Mouse (Mus musculus): Measurements from ENCODE around the gene Cbx4. TPM values are rescaled to one million over a fixed set of nuclear protein-coding genes. Genes with fewer than 3 reads are reported as not detected.

Gene Cbx4
- total and polyA plus RNA-seq, 3 experiments: 4.7 to 12.3 (median 8.1) TPM

- Histone ChIP-seq H3K9ac (ENCODE audit: low read depth, low read length) (no peak overlapping the region), H3K36me3 (ENCODE audit: control insufficient read depth, insufficient read depth, low read length) (no peaks in the 10 kb centered on the region), H3K79me2 (replicated peaks; ENCODE audit: control insufficient read depth, insufficient read depth, low read length) (no peaks in the 10 kb centered on the region; the same call in 1 of the 2 replicates), H3K27me3 (ENCODE audit: control insufficient read depth, insufficient read depth, low read length) (no peaks in the 10 kb centered on the region), H3K27ac (no peak overlapping the region), H3K4me1 (ENCODE audit: control insufficient read depth, insufficient read depth, low read length) (peaks cover 8% of the 10 kb centered on the region), H3K4me3 (no peak overlapping the region)
- WGBS: 77% methylated on average over 33 of the region's 33 CpGs
- TF ChIP-seq POLR2A (IDR thresholded peaks at IDR 0.05; ENCODE audit: insufficient read depth, low read depth, low read length): no peak
- no peak for TF ChIP-seq CTCF (IDR thresholded peaks at IDR 0.05)
- no peak for TF ChIP-seq EP300 (IDR thresholded peaks at IDR 0.05; ENCODE audit: insufficient read depth, low read depth, low read length)
- intact Hi-C loops (cut with DNase I): no loop called here
- no peak for DNase-seq
Observed at GRCm38 (mm10) chr11:119080461-119081147, 5.4 kb downstream of the Cbx4 start.

DNA sequence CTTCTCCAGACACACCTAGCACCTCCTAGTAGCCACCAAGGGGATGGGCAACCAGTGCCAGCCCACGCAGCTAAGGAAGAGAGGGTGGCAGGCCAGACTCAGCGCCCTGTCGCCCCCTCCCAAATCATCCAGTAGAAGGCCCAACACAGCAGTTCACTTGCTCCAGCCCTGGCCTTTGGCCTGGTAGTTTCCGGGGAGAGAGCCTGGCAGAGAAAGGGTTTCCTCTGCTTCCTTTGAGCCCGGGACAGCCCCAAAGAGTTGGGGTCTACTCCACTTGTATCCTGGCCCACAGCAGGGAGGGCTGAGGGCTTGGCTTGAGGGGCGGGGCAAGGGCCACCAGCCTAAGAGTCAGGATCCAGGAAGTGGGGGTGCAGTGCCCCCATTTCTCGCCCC, 6.6 kb downstream of the Cbx4 start:
- Histone ChIP-seq H3K9ac (ENCODE audit: low read depth, low read length) (peak overlapping the region; percentile 3; the same call in 1 of the 2 replicates), H3K79me2 (replicated peaks; ENCODE audit: control insufficient read depth, insufficient read depth, low read length) (no peaks in the 10 kb centered on the region; the same call in 1 of the 2 replicates), H3K4me1 (ENCODE audit: control insufficient read depth, insufficient read depth, low read length) (peaks cover 8% of the 10 kb centered on the region), H3K27me3 (ENCODE audit: control insufficient read depth, insufficient read depth, low read length) (no peaks in the 10 kb centered on the region), H3K36me3 (ENCODE audit: control insufficient read depth, insufficient read depth, low read length) (no peaks in the 10 kb centered on the region), H3K4me3 (no peak overlapping the region), H3K27ac (peak overlapping the region; percentile 23; the same call in 1 of the 2 replicates)
- WGBS: 54% methylated on average over 7 of the region's 7 CpGs
- TF ChIP-seq POLR2A (IDR thresholded peaks at IDR 0.05; ENCODE audit: insufficient read depth, low read depth, low read length) (no peak), EP300 (IDR thresholded peaks at IDR 0.05; ENCODE audit: insufficient read depth, low read depth, low read length) (no peak), CTCF (IDR thresholded peaks at IDR 0.05) (no peak)
- no peak for DNase-seq
- intact Hi-C loops (cut with DNase I): no loop called here

DNA sequence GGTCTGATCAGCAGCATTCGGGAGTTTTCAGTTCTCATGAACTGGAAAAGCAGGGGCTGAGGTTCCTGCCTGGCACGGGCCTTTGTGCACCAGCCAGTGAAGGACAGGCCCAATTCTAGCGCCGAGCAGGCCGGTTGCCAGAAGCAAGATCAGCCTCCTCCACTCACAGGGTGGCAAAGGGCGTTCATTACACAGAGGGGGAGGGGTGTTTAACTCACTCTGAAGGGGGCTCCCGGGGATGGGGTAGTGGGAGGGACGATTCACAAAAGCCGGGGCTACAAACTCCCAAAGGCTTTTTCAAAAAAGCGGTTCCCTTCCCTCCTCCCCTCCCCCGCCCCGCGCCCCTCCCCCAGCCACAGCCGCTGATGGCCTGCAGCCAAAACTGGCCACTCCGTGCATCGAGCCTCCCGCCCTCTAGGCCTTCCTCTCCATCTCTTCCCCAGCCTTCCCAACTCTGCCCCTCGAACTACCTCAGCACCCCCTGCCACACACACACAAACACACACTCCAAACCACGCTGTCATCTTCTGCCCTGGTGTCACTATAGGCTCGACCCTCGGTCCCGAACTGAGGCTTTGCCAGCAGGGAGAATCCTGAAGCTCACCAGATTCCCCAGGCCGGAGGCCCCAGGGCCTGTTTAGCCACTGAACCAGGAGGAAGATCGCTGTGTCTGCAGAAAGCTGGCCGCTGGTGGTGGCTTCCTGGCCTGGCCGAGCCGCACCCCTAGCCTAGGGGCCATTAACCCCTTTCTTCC, 7.2 kb downstream of the Cbx4 start:
- no peaks in the 10 kb centered on the region; the same call in 1 of the 2 replicates for H3K79me2 ChIP-seq (replicated peaks; ENCODE audit: control insufficient read depth, insufficient read depth, low read length)
- DNase-seq: peak; percentile 66 to 69
- 9% methylated on average over 24 of the region's 27 CpGs for WGBS
- H3K27ac ChIP-seq: peak overlapping the region; percentile 38; the same call in 1 of the 2 replicates
- peaks cover 7% of the 10 kb centered on the region for H3K4me1 ChIP-seq (ENCODE audit: control insufficient read depth, insufficient read depth, low read length)
- intact Hi-C loops (cut with DNase I): no loop called here
- no peaks in the 10 kb centered on the region for H3K27me3 ChIP-seq (ENCODE audit: control insufficient read depth, insufficient read depth, low read length)
- no peaks in the 10 kb centered on the region for H3K36me3 ChIP-seq (ENCODE audit: control insufficient read depth, insufficient read depth, low read length)
- peak overlapping the region; percentile 20; the same call in 1 of the 2 replicates for H3K9ac ChIP-seq (ENCODE audit: low read depth, low read length)
- TF ChIP-seq CTCF (IDR thresholded peaks at IDR 0.05) (no peak), POLR2A (IDR thresholded peaks at IDR 0.05; ENCODE audit: insufficient read depth, low read depth, low read length) (no peak)
- H3K4me3 ChIP-seq: no peak overlapping the region

GRCm38 (mm10) chr11:119077755-119078154, 8.3 kb downstream of the Cbx4 start:
- Histone ChIP-seq H3K27me3 (ENCODE audit: control insufficient read depth, insufficient read depth, low read length) (no peaks in the 10 kb centered on the region), H3K27ac (no peak overlapping the region), H3K4me1 (ENCODE audit: control insufficient read depth, insufficient read depth, low read length) (peaks cover 5% of the 10 kb centered on the region), H3K9ac (ENCODE audit: low read depth, low read length) (no peak overlapping the region), H3K79me2 (replicated peaks; ENCODE audit: control insufficient read depth, insufficient read depth, low read length) (no peaks in the 10 kb centered on the region; the same call in 1 of the 2 replicates), H3K4me3 (no peak overlapping the region), H3K36me3 (ENCODE audit: control insufficient read depth, insufficient read depth, low read length) (no peaks in the 10 kb centered on the region)
- 91% methylated on average over 4 of the region's 4 CpGs for WGBS
- no peak for DNase-seq
- no peak for TF ChIP-seq POLR2A (IDR thresholded peaks at IDR 0.05; ENCODE audit: insufficient read depth, low read depth, low read length)
- TF ChIP-seq CTCF (IDR thresholded peaks at IDR 0.05): no peak
- no peak for TF ChIP-seq EP300 (IDR thresholded peaks at IDR 0.05; ENCODE audit: insufficient read depth, low read depth, low read length)
- intact Hi-C loops (cut with DNase I): no loop called here

DNA sequence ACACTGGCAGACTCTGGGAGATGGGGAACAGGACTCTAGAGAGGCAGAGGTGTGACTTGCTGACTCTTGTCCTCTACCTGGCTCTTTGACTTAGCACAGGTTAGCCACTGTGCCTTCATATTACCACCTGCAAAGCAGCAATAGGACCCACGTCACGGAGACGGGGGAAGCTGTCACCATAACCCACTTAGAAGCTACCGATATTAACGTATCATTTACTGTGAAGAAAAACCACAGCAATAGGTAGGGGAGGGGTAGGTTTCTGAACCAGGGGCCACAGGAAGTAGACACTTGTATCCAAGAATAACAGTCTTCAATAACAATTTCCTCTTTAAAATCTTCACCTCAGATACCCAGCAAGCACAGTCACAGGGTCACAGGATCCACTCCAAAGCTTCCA, 10.2 kb downstream of the Cbx4 start:
- H3K27me3 ChIP-seq (ENCODE audit: control insufficient read depth, insufficient read depth, low read length): no peaks in the 10 kb centered on the region
- peaks cover 5% of the 10 kb centered on the region for H3K4me1 ChIP-seq (ENCODE audit: control insufficient read depth, insufficient read depth, low read length)
- intact Hi-C loops (cut with DNase I): no loop called here
- DNase-seq: no peak
- H3K79me2 ChIP-seq (replicated peaks; ENCODE audit: control insufficient read depth, insufficient read depth, low read length): no peaks in the 10 kb centered on the region
- 87% methylated on average over 5 of the region's 5 CpGs for WGBS
- TF ChIP-seq POLR2A (IDR thresholded peaks at IDR 0.05; ENCODE audit: insufficient read depth, low read depth, low read length) (no peak), EP300 (IDR thresholded peaks at IDR 0.05; ENCODE audit: insufficient read depth, low read depth, low read length) (no peak), CTCF (IDR thresholded peaks at IDR 0.05) (no peak)
- H3K36me3 ChIP-seq (ENCODE audit: control insufficient read depth, insufficient read depth, low read length): no peaks in the 10 kb centered on the region
- H3K27ac ChIP-seq: no peak overlapping the region
- no peak overlapping the region for H3K9ac ChIP-seq (ENCODE audit: low read depth, low read length)
- no peak overlapping the region for H3K4me3 ChIP-seq
